8 mouse cellular contexts compared by ENCODE assay signal in genomic region chr11:12532288-12532687, GRCm38 (mm10).
DNase-seq lines count a peak whose midpoint lies in the region; ATAC-seq and TF ChIP-seq lines count a peak whose summit lies in the region.

No protein-coding gene starts in this region.

- no peak for TF ChIP-seq POLR2A in liver, adult 2 months (IDR thresholded peaks at IDR 0.05; ENCODE audit: extremely low read depth, insufficient read depth, low read length)

- peak; percentile 10 for DNase-seq in adrenal gland, adult 8-10 months
- DNase-seq in adrenal gland, postnatal 4 days (ENCODE audit: low spot score in 2 of 2), result no peak
- DNase-seq in embryonic facial prominence, embryonic 14.5 days (ENCODE audit: low spot score), result peak; percentile 94
- peak; percentile 81 for DNase-seq in heart, postnatal 0 days (ENCODE audit: low spot score)
- DNase-seq in kidney, postnatal 25 days, result peak; percentile 57 to 84
- peak; percentile 70 for DNase-seq in liver, adult 2 months (ENCODE audit: extremely low read depth, low read depth, low spot score)
- DNase-seq in MN1 (ENCODE audit: low spot score), result no peak

- peaks cover 5% of the 10 kb centered on the region for H3K4me1 ChIP-seq in embryonic facial prominence, embryonic 14.5 days (ENCODE audit: control insufficient read depth, insufficient read depth, low read length)
- no peaks in the 10 kb centered on the region for H3K4me1 ChIP-seq in heart, postnatal 0 days (ENCODE audit: control insufficient read depth, insufficient read depth)
- no peaks in the 10 kb centered on the region for H3K4me1 ChIP-seq in liver, adult 2 months (ENCODE audit: control insufficient read depth, insufficient read depth, low read length)
- peaks cover 9% of the 10 kb centered on the region; the same call in 1 of the 2 replicates for H3K4me1 ChIP-seq in neural tube, embryonic 13.5 days (replicated peaks)

- H3K9ac ChIP-seq in embryonic facial prominence, embryonic 14.5 days (ENCODE audit: low read depth, low read length), result no peak overlapping the region
- no peak overlapping the region for H3K9ac ChIP-seq in heart, postnatal 0 days (replicated peaks; ENCODE audit: low read depth, low read length)
- H3K9ac ChIP-seq in liver, adult 2 months (ENCODE audit: low read depth, low read length), result no peak overlapping the region
- no peak overlapping the region for H3K9ac ChIP-seq in neural tube, embryonic 13.5 days

- TF ChIP-seq CTCF in heart, postnatal 0 days (IDR thresholded peaks at IDR 0.05; ENCODE audit: low read depth), result peak; percentile 79
- peak; percentile 52 for TF ChIP-seq CTCF in liver, adult 2 months (IDR thresholded peaks at IDR 0.05; ENCODE audit: low read depth, low read length)

- TF ChIP-seq EP300 in heart, postnatal 0 days (IDR thresholded peaks at IDR 0.05; ENCODE audit: low read depth), result no peak

- H3K79me2 ChIP-seq in liver, adult 2 months (ENCODE audit: control insufficient read depth, insufficient read depth, low read length), result no peaks in the 10 kb centered on the region

- no peak overlapping the region for H3K4me3 ChIP-seq in embryonic facial prominence, embryonic 14.5 days (ENCODE audit: low read depth, low read length)
- H3K4me3 ChIP-seq in heart, postnatal 0 days (ENCODE audit: low read depth, low read length), result no peak overlapping the region
- H3K4me3 ChIP-seq in liver, adult 2 months (ENCODE audit: insufficient read depth, low read depth, low read length), result no peak overlapping the region
- no peak overlapping the region for H3K4me3 ChIP-seq in neural tube, embryonic 13.5 days

- WGBS in embryonic facial prominence, embryonic 14.5 days, result 6% methylated on average over 3 of the region's 3 CpGs
- WGBS in heart, postnatal 0 days, result 17% methylated on average over 3 of the region's 3 CpGs
- WGBS in liver, adult 2 months, result 25% methylated on average over 3 of the region's 3 CpGs
- WGBS in neural tube, embryonic 13.5 days, result 4% methylated on average over 3 of the region's 3 CpGs

- H3K9me3 ChIP-seq in embryonic facial prominence, embryonic 14.5 days (ENCODE audit: control insufficient read depth, low read length), result no peaks in the 10 kb centered on the region
- no peaks in the 10 kb centered on the region for H3K9me3 ChIP-seq in heart, postnatal 0 days (replicated peaks; ENCODE audit: control insufficient read depth, low read length)
- H3K9me3 ChIP-seq in neural tube, embryonic 13.5 days, result no peaks in the 10 kb centered on the region

- no peaks in the 10 kb centered on the region for H3K27me3 ChIP-seq in embryonic facial prominence, embryonic 14.5 days (replicated peaks; ENCODE audit: control insufficient read depth, insufficient read depth, low read length)
- no peaks in the 10 kb centered on the region for H3K27me3 ChIP-seq in heart, postnatal 0 days (ENCODE audit: control insufficient read depth, insufficient read depth, low read length)
- H3K27me3 ChIP-seq in liver, adult 2 months (ENCODE audit: control insufficient read depth, insufficient read depth, low read length), result no peaks in the 10 kb centered on the region
- no peaks in the 10 kb centered on the region for H3K27me3 ChIP-seq in neural tube, embryonic 13.5 days

- H3K27ac ChIP-seq in embryonic facial prominence, embryonic 14.5 days (replicated peaks; ENCODE audit: low read depth, low read length), result no peak overlapping the region
- H3K27ac ChIP-seq in heart, postnatal 0 days (ENCODE audit: low read depth), result no peak overlapping the region
- H3K27ac ChIP-seq in liver, adult 2 months (replicated peaks; ENCODE audit: insufficient read depth, low read depth, low read length), result no peak overlapping the region
- H3K27ac ChIP-seq in neural tube, embryonic 13.5 days (replicated peaks), result no peak overlapping the region

- no peaks in the 10 kb centered on the region for H3K36me3 ChIP-seq in embryonic facial prominence, embryonic 14.5 days (ENCODE audit: control insufficient read depth, insufficient read depth, low read length)
- no peaks in the 10 kb centered on the region for H3K36me3 ChIP-seq in heart, postnatal 0 days (replicated peaks; ENCODE audit: control insufficient read depth, insufficient read depth, low read length)
- no peaks in the 10 kb centered on the region for H3K36me3 ChIP-seq in liver, adult 2 months (ENCODE audit: control insufficient read depth, insufficient read depth, low read length)
- no peaks in the 10 kb centered on the region for H3K36me3 ChIP-seq in neural tube, embryonic 13.5 days

- H3K4me2 ChIP-seq in embryonic facial prominence, embryonic 14.5 days (ENCODE audit: low read depth, low read length), result no peak overlapping the region
- H3K4me2 ChIP-seq in heart, postnatal 0 days (ENCODE audit: low read depth, low read length), result no peak overlapping the region
- peak overlapping the region; percentile 30; the same call in 1 of the 2 replicates for H3K4me2 ChIP-seq in neural tube, embryonic 13.5 days

- ATAC-seq in embryonic facial prominence, embryonic 14.5 days (ENCODE audit: low read depth), result peak; percentile 97
- peak; percentile 91 for ATAC-seq in heart, postnatal 0 days (ENCODE audit: insufficient read depth, low read depth)
- peak; percentile 98 for ATAC-seq in neural tube, embryonic 13.5 days (ENCODE audit: low read depth)

Comparison
In these comparisons a context has a peak if more than half of its experiments do, and no peak if none do; other contexts are left out.
1. DNase-seq: peak in adrenal gland, adult 8-10 months (single experiment), embryonic facial prominence, embryonic 14.5 days (single experiment), heart, postnatal 0 days (single experiment), kidney, postnatal 25 days (2 of 2) and liver, adult 2 months (single experiment); none in adrenal gland, postnatal 4 days (0 of 2) and MN1 (single experiment).
2. Peak in every context shown above with its lines, with median percentiles within 50 percentile points of each other: ATAC-seq.